Mouse (Mus musculus) liver, embryonic 14.5 days (tissue): Measurements from ENCODE around the gene Tmem231.

Source experiments
- CTCF ChIP-seq: IDR thresholded peaks from 2 replicates; pipeline ENCODE4 v1.5.1; 2016; ENCODE audit warnings: antibody characterized with exemption, low read depth, control low read depth
- EP300 ChIP-seq: IDR thresholded peaks from 2 replicates; pipeline ENCODE4 v1.6.1; 2016; ENCODE audit warnings: antibody characterized with exemption, low read depth

- no peak for TF ChIP-seq EP300
- TF ChIP-seq CTCF, result peak; percentile 98
These were observed 57.2 kb downstream of the Tmem231 start, which contains the start of gene Tmem170 for GRCm38 (mm10) chr8:111876355-111876948.
